Mouse (Mus musculus): Measurements from ENCODE around the gene Fam19a2.

- TF ChIP-seq EP300 (IDR thresholded peaks at IDR 0.05; ENCODE audit: low read depth) (no peak), CTCF (IDR thresholded peaks at IDR 0.05; ENCODE audit: low read depth) (no peak)
These were observed 96.7 kb downstream of the Fam19a2 start for GRCm38 (mm10) chr10:123360492-123360891.
